Mouse (Mus musculus) stomach, postnatal 0 days (tissue): Measurements from ENCODE around the gene Olfr153.

ENCODE experiments used
- CTCF ChIP-seq: IDR thresholded peaks from 2 replicates; pipeline ENCODE4 v1.5.1; 2016; ENCODE audit warnings: antibody characterized with exemption, low read depth, mild to moderate bottlenecking, moderate library complexity
- EP300 ChIP-seq: optimal IDR thresholded peaks from 2 replicates; pipeline ENCODE3; 2016; ENCODE audit warnings: antibody characterized with exemption

DNA sequence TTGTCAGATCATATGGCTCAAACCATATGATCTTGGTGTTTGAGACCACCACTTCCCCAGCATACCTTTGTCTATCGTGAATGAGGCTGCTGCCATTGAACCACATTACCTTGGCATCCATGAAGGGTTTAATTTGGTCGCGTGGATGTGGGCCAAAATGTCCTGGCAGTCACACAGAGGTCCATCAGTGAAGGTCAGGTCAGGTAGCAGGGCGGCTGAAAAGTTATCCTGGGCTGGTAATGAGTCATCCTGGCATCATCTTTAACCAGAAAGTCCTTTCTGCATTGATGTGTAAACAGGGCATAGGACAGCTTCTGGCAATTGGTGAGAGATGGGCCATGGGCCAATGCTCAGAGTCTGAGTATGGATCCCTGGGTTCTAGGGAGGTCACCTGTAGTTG is 10.9 kb upstream of the Olfr153 start:
- TF ChIP-seq CTCF, result no peak
- TF ChIP-seq EP300, result no peak
